Mouse (Mus musculus) MEL-GATA-1-ER (cell line): Measurements from ENCODE around the gene Daam2.
A peak's percentile ranks its signal among the peaks of the same experiment; 100 is the strongest.
"Not testable (repeated sequence)": the region's sequence is repeated elsewhere in the genome, so short reads cannot be mapped to it uniquely, and the experiment has no call there.

Experiments used
- DNase-seq: peaks from one replicate; pipeline ENCODE4 v3.0.0-alpha.2; 2012; ENCODE audit warnings: low read depth; ENCODE audit errors: extremely low read depth

The Daam2 gene

DNA sequence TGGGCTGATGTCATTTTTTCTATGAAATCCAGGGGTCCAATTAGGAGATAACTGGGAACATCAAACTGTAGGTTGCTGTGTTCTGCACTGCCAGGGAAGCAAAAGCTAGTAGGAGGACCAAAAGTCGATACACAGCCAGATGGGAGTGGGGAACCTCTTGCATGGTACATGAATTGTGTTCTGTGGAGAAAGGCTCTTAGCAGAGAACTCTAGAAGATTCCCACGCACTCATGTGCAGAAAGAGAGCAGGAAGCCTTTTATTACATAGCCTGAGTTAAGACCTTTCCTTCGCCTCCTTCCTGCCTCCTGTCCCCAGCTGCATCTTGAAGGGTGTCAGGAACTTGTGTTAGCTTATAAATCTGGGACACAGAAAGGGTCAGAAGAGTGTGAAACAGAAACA is 82.3 kb downstream of the Daam2 start:
- DNase-seq, result no peak

DNA sequence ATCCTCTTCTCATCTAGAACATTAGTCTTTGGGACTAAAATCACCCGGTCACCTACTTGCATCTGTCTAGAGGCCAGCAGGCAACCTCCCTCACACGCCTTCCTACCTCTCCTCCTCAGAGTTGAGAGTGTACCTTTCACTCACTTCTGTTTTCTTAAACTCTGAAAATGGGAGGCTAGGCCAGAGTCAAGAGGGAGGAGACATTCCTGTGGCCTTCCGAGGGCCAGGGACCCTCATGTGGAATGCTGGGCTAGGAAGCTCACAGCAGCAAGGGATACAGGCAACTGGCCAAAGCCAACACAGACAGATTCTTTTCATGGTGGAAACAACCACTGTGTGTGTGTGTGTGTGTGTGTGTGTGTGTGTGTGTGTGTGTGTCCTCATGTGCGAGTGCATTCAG is 86.8 kb downstream of the Daam2 start:
- DNase-seq, result no peak

DNA sequence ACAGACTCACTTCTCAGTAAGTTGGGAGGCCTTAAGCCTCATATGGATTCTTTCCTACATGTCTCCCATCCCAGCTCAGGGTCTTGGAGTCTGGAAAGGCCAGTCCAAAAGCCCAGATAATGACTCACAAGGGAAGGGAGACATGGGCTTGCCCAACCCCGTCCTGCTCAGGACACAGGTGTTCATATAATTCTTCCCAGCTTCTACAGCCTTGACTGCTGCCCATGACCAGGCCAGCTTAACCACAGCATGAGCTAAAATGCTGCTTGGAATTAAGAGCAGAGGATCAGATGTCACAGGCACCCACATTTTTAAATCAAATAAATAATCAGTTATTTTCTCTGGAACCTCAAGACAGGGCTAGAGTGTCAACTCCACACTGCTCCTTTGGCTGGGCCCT is 89.0 kb downstream of the Daam2 start:
- DNase-seq, result no peak

DNA sequence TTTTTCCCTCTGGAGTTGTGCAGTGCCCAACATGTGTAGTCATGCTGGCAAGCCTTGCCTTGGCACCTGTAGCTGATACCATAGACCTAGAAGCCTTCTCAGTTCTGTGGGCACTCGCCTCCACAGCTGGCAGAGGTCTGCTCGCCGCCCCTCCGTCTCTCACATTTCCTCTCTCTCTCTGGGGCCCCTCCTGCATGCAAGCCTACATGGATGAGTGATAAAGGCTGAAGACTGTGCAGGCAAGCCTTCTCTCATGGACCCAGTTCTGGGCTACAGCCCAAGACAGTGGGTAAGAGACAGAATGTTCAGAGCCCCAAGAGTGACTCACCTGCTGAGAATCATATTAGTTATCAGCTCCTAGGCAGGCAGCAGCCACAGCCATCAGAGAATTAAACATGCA is 90.1 kb downstream of the Daam2 start:
- no peak for DNase-seq

DNA sequence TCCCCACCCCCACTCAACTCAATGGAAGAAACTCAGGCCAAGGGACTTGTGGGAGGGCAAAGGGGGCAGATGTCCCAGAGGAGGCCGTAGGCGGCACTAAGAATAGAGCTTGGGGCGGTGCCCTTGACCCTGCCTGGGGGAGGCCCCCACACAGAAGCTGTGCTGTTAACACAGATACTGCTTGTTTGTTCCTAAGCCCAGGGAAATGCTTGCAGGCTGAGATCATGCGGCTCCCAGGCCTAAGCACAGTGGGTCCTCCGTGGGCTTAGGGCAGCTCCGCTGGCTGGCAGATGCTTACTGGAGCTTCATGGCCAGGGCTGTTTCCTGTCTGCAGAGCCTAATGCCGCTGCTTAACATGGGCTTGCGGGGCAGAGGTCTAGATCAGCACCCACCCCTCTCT is 91.5 kb downstream of the Daam2 start:
- no peak for DNase-seq

DNA sequence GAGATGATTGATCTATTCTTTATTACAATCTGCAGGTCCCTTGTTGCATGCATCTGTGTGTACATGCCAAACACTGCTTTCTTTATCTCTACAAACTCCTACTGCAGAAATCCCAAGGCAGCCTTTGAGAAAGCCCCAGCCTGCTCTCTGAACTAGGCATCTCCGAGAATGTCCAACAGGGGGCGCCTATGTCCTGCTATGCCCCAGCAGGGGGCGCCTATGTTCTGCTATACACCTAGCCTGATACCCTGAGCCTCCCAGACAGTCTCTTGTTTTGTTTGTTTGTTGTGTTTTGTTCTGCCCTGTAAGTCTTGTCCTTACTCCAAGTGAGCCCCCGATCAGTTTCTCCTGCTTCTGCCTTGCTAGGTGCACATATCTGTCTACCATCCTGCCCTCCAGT is 95.9 kb downstream of the Daam2 start:
- DNase-seq, result no peak

DNA sequence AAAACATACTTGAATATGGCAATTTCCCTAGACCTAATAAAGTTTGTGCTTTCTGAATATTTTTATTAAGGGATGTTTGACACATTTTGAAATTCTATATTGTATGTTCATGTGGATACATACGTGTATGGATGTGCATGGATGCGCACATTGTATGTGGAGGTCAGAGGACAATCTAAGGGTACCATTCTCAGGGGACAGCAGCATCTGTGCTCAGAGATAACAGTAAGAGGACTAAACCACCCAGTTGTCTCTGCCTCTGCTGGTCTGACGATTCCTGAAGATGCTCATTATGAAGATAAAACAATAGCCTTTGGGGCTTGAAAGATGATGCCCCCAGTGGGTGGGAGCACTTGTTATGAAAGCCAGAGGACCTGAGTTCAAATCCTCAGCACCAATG is 99.3 kb downstream of the Daam2 start:
- no peak for DNase-seq

DNA sequence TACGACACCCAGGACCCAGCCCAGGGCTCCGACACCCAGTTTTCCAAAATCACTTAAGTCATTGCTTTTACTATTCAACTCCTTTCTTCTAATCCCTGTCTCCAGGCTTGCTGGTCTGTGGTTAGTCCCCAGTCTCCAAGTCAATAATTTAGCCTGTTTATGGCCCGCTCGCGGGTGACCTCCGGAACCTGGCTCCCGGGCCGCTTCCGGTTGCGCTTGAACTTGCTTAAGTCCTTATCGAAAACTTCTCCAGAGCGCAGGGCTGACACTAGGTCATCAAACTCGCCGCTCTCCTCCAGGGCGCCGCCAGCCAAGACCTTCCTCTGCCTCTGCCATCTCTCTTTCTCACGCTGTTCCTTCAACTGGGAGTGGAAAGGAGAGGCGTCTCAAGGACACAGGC is 105.8 kb downstream of the Daam2 start:
- DNase-seq, result no peak

DNA sequence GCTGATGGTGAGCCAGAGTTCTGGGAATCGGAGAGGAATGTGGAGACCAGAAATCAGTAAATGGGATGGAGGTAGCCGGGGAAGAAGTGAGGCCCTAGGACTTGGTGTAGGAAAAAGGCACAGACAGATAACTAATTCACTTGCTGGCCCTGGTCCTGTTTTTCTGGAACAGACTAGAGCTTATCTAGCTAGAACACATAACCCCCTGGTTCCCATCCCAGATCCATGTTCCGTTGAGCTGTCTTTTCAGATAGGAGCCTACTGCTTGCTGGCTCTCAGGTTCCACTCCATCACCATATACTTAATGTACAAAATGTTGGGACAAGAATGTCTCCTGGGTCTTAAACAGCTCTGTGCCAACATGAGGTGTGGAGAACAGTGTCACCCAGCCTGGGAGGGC is 106.3 kb downstream of the Daam2 start:
- DNase-seq, result peak; percentile 28

DNA sequence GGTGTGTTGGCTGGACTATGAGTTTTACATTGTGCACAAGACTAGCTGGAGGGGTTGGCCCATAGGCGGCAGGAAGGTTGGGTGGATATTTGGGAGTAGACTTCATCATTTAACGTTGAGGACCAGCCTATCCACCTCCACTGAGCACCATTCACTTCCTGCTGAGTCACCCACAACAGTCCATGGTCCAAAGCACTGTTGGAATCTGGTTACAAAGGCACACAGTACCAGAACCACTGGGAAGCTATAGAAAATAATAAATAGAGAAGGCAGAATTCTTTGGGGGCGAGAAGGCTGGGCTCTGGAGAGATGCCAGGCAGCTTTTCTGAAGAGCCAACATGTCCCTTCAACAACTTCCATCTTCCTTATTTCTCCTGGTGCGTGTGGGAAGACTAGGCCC is 107.8 kb downstream of the Daam2 start:
- DNase-seq, result no peak

DNA sequence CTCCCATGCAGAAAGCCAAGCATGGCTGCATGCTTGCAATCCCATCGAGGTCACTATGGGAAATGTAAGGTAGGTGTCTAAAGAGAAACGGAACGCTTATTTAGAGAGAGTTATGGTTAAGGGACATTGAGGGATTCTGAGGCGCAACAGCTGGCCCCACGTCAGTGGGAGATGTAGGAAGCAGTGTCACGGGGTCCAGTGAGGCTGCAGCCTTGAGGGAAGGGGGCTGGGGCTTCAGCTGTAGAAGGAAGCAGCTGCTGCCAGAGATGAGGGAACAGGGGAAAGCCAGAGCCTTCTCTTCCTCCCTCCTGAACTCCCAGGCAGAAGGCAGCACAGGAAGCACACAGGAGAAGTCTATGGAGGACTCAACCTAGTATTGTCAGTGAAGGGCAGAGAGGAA is 113.2 kb downstream of the Daam2 start:
- DNase-seq, result no peak

DNA sequence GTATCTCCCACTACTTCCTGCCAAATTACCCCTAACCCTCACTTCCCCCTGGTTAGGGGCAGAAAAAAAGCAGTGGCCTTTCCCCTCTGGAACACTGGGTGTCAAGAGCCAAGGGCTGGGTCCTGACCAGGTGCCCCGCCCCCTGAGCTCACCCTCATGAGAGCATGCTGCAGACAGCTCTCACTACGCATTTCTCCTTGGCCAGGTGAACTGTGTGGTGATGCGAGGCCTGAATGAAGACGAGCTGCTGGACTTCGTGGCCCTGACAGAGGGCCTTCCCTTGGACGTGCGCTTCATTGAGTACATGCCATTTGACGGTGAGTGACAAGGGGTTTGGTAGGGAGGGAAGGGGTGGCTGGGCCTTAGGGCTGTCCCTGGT is 114.9 kb downstream of the Daam2 start:
- no peak for DNase-seq

DNA sequence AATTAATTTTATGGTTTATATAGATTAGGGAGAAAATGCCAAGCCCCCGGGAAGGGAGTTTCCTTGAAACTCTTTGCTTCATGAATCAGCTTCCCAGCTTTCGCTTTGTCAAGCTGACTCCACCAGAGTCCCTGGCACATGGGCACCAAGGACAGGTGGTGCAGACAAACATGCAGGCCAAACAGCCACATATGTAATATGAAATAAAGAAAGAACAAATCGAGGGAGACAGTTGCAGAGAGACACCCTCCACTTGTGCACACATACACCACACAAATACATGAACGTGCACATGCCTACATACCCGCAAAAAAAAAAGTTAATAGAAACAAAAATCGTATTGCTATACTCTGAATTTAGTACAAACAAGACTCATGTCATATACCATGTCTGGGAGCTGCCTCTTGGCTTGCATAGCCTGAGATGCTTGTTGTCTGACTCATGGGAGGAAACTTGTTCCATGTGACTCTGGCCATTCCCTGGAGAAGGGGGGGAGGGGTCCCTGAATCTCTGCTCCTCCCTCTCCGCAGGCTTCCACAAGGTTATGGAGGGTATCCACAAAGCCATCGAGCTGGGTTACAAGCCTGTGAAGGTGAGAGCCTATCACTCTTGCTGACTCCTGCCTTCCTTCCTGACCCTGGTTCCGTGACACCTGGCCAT is 115.4 kb downstream of the Daam2 start:
- no peak for DNase-seq

DNA sequence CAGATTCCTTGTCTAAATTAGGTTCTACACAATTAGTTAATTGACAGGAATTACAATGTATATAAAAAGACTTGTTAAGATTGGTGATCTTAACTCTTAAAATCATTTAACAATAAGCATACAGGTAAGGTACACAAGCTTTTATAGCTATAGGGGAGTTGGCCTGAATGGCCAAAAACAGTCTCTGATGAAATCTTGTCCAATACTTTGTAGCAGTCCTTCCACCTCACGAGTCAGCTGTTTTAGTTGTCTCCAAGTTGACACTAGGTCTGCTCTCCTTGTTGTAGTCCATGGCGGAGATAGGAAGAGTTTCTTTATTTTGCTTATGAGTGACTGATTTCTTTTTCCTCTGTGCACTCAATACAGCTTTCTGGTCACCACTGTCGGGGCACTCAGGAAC is 121.3 kb downstream of the Daam2 start:
- DNase-seq, result not testable (repeated sequence)

DNA sequence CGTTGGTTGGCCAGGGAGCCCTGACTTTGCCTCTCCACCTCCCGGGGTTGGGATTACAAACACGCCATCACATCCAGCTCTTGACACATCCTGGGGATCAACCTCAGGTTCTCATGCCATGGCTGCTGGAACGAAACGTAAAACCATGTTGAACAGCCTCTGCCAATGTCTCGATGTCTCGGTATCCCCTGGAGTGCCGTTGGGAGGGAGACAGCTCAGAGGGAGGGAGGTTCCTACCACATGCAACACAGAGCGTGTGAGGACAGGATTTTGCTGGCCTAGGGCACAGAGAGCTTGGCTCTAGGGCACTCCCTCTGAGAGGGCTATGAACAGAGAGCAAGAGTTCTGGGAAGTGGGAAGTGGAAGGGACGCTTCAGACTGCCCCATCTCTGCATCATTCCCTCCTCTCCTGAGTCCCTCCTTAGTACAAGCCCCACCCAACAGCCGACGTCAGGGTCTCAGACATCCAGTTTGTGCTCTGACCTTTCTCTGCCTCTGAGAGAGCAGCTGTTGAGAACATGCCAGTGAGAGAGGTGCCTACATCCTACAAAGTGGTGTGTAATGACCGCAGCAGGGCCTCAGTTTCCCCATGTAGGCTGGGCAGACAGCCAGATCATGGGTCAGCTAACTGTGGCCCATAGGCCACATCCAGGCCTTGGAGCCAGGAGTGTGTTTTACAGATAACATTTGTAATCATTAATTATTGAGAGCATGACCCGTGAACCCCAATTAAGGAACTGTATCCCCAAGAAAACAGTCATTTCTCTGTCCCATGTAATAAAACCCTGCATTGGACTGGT is 123.6 kb downstream of the Daam2 start:
- no peak for DNase-seq

DNA sequence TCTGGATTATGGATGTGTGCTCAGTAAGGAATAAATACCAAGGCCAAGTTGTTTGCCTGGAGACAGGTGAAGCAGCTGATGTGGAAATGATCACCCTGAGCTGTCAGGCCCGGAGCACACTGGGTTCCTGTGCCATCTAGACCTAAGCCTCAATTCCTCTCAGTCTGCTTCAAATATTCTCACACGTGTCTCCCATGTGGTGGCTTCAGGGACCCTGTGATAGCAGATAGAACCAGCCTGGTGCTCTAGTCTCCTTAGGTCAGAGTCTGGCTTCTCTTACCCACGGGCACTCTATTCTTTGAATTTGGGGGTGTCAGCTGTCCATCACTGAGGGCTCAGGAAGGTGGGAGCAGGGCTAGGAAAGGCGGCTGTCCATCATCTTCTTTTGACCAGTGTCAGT is 124.4 kb downstream of the Daam2 start:
- DNase-seq, result no peak

DNA sequence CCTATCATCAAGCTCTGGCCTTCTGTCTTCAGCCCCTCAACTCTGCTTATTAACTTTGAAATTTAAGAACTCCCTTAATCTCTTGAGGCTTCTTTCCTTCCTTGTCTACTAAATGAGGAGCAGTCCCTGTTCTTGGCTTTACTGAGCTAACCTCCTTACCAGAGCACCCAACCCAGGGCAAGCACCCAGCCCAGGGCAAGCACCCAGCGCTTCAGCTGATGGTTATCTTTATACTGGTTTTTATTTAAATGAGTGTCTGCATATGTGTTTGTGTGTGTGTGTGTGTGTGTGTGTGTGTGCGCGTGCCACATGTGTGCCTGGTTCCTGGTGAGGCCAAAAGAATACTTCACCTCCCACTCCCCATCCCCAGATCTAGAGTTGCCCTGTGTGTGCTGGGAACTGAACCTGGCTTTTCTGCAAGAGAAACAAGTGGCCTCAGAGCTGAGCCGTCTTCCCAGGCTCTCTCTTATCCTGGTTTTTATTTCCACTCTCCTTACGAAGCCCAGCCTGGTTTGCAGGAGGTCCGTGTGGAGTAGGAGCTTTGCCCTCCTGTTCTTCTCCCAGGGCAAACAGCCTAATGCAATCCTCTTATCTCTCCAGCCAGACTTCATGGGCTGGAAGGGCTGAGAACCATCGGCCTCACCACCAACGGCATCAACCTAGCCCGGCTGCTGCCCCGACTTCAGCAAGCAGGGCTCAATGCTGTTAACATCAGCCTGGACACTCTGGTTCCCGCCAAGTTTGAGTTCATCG is 125.1 kb downstream of the Daam2 start:
- DNase-seq, result peak; percentile 66

DNA sequence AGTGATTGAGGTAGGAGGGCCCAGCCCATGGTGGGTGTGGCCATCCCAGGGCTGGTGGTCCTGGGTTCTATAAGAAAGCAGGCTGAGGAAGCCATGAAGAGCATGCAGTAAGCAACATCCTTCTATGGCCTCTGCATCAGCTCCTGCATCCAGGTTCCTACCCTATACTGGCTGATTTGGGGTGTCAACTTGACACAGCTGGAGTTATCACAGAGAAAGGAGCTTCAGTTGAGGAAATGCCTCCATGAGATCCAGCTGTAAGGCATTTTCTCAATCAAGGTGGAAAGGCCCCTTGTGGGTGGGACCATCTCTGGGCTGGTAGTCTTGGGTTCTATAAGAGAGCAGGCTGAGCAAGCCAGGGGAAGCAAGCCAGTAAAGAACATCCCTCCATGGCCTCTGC is 126.8 kb downstream of the Daam2 start:
- DNase-seq, result not testable (repeated sequence)

DNA sequence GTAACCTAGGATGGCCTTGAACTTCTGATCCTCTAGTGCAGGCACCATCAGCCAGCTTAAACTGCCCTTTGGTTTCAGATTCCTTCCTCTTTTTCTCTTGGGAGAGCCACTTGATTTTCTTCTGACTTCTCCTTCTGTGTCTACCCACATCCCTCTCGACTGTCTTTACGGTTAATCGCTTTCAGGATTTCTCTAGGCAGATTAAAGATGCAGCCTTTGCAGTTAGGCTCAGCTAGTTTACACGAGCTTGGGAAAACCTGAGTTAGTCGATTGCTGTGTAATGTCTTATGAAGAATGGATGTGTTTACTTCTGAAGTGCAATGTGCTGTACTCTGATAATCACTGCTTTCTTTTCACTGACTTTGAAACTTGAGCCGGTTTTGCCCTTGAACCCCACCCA is 127.5 kb downstream of the Daam2 start:
- peak; percentile 45 for DNase-seq

DNA sequence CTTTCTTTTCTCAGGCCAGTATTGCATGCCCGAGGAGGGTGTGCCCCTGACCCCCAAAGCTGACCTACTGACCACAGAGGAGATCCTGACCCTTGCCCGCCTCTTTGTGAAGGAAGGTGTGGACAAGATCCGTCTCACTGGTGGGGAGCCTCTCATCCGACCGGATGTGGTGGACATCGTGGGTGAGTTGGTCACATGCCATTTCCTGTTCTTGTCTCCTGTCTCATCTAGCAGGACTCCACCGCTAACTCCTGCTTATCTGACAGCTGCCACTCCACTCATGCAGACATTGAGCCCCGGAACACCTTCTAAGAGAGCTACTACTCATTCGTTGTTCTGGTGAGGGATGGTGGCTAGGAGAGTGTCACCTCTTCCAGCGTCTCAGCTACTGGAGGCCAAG is 129.1 kb downstream of the Daam2 start:
- no peak for DNase-seq

DNA sequence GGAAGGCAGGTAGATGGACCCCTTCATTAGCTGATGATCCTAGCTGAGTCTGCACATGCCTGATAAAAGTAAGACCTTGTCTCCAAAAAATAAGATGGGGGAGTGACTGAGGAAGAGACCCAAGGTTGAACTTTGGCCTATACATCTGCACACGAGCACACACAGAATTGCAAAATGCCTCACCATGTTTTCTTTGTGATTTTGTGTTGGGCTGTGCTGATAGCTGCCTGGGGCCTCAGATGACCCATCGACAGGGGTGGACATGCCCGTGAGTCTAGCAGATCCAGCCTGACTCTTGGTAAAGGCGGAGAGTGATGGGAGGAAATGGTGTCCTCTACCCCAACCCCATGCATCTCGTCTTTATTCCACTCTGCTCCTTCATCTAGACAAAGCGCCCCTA is 129.9 kb downstream of the Daam2 start:
- no peak for DNase-seq

DNA sequence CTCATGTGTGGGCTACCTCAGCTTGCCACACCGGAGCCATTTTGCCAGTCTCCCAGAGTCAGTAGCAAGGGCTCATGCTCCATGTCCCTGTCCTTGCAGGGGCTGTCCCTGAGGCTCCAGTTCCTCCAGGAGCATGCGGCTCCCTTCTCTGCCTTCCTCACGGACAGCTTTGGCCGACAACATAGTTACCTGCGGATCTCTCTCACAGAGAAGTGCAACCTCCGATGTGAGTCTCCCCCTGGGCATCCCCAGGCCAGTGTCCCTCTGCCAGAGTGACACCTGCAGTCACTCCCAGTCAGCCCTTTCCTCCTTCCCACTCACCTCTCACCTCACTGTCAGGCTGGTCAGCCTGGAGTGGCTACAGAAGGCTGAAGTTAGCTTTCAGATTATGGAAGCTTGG is 131.1 kb downstream of the Daam2 start:
- no peak for DNase-seq
